Mouse (Mus musculus): ENCODE measurements around the gene Gpatch4.
A peak's percentile ranks its signal among the peaks of the same experiment; 100 is the strongest.

DNA sequence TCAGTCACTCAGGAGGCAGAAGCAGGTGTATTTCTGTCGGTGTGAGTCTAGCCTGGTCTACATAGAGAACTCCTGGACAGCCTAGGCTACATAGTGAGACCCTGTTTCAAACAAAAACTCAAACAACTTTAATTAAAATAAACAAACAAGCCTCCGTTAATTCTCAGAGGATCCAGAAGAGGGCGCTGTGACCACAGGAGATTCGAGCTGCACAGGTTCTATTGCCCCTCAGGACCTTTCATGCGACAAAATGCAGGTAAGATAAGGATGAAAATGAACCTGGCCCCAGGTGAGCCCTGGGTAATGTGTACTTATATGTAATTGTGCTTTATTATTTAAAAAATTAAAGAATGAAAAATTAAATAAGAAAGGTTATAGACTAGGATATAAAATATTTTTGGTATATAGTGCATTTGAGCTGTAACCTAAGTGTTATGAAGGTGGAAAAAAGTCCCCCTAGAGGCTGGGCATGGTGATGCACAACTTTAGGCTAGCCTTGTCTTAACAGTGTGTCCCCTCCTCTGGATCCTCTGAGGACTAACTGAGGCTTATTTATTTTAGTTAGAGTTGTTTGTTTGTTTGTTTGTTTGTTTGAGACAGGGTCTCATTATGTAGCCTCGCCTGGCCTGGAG is 32.2 kb upstream of the Gpatch4 start:
- TF ChIP-seq CTCF (IDR thresholded peaks at IDR 0.05; ENCODE audit: extremely low read depth, insufficient read length, insufficient replicate concordance, low read depth, low read length) (peak; percentile 74; the same call in 1 of the 2 replicates), POLR2A (IDR thresholded peaks at IDR 0.05; ENCODE audit: low read depth, low read length) (no peak)

Measured in small intestine, adult 2 months (tissue).